Mouse (Mus musculus): ENCODE data around the gene Zmynd8.

DNA sequence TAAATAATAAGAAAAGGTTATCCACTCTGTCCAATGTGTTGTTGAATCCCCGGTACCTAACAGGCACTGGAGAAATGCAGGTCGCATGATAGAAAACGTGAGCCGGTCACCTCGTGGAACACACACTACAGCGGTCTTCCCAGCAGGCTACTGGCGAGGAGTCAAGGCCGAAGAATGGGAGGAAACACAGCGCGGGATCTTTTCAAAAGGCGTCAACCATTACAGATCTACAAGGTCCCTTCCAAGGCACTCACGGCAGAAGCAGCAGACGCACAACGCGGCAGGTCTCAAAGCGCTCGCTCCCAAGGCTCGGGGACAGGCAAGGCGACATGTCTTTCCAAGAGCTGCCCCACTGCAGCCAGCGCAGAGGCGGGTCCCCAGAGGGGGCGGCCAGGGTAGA, 53.3 kb downstream of the Zmynd8 start:
- TF ChIP-seq CTCF (conservative IDR thresholded peaks at IDR 0.05; ENCODE audit: insufficient read depth, insufficient read length, low read depth, low read length), result no peak
- TF ChIP-seq POLR2A (IDR thresholded peaks at IDR 0.05; ENCODE audit: low read depth, low read length), result no peak
